Mouse (Mus musculus) NIH3T3 (cell line): ENCODE data around the gene Plvap.

Experiments
- DNase-seq: peaks from one replicate; pipeline ENCODE4 v3.0.0-alpha.2; 2012; ENCODE audit warnings: low read depth

Gene Plvap

DNA sequence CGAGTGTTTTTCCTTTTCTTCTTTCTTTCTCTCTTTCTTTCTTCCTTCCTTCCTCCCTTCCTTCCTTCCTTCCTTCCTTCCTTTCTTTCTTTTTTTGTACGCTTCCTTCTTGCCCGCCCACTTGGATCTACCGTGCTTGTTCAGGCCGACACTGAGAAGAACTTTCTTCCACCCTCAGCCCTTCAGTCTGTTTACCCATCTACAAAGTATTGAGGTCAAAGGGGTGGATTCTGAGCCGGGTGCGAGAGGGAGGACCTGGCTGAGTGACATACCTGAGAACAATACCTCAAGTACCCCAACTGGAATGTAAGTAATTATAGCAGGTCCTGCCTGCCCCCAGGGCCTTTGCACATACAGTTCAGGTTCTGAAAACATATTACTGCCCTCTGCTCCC lies 25.4 kb downstream of the Plvap start:
- DNase-seq, result no peak

DNA sequence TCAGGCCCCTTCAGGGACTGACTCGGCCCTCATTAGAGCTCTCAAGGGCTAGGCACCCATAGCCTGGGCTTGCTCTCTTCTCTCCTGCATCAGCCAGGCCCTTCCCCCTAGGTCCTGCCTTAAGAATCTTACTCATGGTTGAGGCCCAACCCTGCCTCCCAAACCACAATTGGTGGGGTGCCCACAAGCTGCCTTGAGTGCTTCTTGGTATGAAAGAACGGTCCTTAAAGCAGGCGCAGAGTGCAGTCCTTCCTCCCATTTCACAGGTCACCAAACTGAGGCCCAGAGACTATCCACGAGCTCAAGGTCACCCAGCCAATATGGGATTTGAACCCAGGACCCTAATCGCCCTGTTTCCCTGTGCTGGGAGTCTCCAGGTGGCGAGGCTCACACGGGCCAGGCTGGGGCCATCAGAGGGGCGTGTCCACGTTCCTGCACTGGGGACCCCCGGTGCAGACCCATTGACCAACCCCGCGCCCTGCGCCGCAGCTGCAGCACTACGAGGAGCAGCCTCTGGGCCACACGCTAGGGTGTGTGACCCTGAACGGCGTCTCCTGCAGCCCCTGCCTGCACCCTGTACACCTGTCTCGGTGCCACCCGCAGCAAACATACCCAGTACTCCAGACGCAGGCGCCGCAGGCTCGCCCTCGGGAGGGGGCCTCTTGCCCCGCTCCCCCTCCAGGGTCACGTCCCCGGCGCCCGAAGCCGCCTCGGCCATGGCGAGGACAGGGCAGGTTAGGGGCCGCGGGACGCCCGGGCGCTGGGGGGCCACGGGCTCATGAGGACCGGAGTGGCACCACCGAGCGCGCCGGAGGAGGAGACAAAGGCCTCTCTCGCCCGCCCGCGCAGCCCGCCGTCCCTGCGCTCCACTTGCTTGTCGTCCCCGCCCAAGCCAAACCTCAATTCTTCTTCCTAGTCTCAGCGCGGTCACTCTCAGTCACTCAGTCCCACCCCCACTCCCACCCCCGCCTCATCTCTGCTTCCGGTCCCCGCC lies 26.1 kb downstream of the Plvap start, which contains the start of gene Ano8:
TSS of gene Ano8 (minus strand) at position 822 of the 994 bp plus-strand sequence.
- peak; percentile 94 for DNase-seq

DNA sequence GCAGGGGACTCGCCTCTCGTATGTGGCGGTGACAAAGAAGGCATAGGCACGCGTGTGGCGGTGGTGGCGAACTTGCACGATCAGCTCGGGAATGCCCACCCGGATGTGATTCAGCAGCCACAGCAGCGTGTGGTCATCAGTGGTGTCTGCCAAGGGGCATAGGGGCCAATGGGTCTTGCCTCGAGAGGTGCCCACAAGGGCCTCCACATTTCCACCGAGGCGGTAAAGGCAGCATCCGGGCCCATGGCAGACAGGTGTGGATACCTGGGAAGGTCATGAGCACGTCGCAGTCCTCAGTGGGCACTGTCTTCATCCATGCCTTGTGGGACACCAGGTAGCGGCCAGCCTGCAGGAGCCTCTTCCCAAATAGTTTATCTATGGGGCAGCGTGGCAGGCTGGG lies 26.8 kb downstream of the Plvap start:
- DNase-seq, result no peak

- peak; percentile 67 for DNase-seq
Observed at GRCm38 (mm10) chr8:71483932-71484331, 27.6 kb downstream of the Plvap start.

- DNase-seq, result no peak
Observed at GRCm38 (mm10) chr8:71478943-71479342, 32.6 kb downstream of the Plvap start.

- peak; percentile 62 for DNase-seq
Observed at GRCm38 (mm10) chr8:71477196-71477845, 34.2 kb downstream of the Plvap start.

DNA sequence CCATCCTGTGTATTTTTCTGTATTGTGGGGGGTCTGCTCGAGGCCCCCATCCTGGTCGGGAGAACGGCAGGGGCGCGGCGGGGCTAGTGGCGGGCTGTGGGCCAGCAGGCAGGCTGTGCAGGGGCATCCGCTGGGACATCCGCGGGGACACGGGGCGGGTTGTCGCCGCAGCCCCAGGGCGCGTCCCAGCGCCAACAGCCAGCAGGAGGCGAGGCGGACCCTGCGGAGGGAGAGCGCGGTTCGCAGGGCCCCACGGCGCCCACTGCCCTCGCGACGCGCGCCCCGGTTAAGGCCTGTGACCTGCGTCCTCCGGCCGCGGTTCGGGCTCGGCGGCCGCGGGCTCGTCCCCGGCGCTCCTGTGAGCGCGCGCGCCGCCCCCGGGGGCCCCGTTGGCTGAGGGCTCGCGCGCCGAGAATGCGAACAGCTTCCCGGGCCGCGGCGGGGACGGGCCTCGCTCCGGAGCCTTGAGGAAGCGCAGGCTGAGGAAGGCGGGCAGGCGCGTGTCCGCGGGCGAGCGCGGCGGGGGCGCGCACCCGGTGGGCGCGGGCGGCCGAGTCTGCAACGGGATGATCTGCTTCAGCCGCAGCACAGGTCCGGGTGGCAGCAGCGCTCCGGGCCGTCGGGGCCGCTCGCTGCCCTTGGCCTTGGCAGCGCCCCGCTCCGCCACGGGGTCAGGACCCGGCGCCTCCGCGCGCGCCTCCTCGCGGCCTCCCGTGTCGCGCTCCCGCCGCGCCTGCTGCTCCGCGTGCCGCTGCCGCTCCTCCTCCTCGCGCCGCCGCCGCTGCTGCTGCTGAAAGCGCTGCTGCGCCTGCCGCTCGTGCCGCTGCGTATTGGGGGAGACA lies 35.2 kb downstream of the Plvap start:
- peak; percentile 94 for DNase-seq

GRCm38 (mm10) chr8:71475702-71476075 lies 35.9 kb downstream of the Plvap start:
- peak; percentile 33 for DNase-seq

GRCm38 (mm10) chr8:71474785-71475701 lies 36.5 kb downstream of the Plvap start:
- no peak for DNase-seq

- DNase-seq, result no peak
Observed at GRCm38 (mm10) chr8:71474344-71474743, 37.2 kb downstream of the Plvap start.

GRCm38 (mm10) chr8:71472601-71473386 lies 38.8 kb downstream of the Plvap start:
- peak; percentile 31 for DNase-seq

GRCm38 (mm10) chr8:71471861-71472260 lies 39.7 kb downstream of the Plvap start:
- DNase-seq, result no peak

DNA sequence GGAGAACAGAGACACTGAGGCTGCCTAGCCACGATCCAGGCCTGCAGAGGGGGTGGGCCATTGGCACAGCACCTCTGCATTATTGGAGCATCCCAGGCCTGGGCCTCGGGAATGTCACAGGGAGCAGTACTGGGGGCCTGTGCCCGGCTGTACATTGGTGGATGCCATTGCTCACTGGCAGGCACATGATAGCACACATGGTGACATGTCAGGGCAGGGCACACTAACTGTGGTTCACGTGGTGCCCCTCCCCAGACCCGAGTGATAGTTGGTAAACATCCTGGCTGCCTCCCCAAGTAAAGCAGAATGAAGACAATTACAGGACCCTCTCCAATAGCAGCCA lies 40.7 kb downstream of the Plvap start:
- no peak for DNase-seq

DNA sequence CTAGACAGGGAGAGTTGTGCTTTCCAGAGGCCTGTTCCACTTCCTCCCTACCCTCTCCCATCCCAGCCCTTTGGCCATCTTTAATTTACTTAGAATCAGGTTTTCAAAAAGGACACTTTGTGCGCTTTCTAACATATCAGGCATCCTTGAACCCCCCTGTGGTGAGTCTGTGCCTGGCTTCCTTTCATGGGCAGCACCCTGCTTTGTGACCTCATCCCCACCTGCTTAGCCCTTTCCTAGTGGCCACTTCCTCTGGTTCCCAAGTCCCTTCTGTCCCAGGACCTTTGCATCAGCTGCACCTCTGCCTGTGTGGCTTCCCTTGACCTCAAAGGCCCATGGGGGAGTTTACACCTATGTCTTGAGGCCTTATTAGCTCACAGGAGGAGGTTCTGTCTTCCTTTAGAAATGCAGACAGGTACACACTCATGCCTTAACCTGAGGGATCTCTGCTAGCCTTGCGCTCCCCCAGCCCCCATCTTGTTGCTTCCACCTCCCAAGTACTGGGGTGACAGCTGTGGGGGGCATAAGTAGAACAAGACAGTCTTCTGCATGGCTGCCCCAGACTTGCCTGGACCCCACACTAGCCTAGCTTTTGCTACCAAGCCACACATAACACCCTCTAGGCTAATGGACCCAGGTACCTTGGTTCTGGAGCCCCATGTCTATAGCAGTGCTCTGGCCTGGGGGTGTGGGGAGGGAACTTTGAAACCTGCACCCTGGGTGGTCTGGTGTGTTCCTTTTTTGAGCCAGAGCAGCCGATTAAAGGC lies 41.2 kb downstream of the Plvap start:
- DNase-seq, result no peak

DNA sequence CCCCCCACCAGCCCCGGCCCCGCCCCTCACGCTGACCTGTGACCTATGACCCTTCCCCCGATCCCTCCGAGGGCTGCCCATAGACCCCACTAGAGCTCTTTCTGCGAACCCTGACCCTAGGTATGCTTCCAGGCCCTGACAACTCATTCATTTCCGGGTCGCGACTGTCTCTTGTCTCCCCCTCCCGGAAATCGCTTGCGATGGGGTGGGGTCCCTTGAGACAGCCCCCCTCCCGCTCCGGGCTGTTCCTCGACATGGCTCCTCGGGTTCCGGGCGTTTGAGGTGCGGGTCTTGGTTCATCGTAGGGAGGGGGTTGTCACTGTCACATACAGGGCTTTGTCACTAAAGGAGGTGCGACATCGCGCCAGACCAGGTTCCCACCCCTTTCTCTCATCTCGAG lies 42.1 kb downstream of the Plvap start:
- DNase-seq, result peak; percentile 64

DNA sequence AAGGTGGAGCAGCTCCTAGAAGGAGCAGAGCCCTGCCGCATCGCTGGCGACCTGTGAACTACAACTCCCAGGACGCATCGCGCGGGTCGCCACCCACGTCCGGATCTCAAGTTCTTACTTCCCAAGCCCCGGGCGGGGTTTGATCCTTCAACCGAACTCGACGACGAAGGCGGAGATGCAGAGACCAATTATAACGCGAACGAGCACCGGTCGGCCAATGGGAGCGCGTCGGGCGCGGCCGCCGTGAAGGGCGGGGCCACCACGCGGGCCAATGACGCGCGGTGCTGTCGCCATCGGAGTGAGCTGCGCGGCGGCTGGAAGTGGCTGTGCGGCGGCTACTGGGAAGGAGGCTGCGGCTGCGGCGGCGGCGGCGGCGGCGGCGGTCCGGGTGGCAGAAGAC lies 42.6 kb downstream of the Plvap start, which contains the start of gene Dda1:
TSS of gene Dda1 (plus strand) at position 284 of the 400 bp plus-strand sequence.
- DNase-seq, result peak; percentile 99

DNA sequence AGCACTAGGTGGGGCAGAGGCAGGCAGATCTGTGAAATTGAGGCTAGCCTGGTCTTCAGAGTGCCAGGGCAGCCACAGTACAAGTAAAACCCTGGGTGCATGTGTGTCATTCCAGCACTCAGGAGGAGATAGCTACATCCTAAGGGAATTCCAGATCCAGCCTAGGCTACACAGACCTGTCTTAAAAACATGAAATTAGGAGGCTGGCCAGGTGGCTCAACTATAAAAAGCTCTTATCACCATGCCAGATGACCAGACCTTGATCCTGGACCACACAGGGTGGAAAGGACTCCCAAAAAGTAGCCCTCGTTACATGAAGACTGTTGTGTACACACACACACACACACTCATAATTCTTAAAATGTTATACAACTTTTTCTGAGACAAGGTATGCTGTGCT lies 43.6 kb downstream of the Plvap start:
- DNase-seq, result no peak

DNA sequence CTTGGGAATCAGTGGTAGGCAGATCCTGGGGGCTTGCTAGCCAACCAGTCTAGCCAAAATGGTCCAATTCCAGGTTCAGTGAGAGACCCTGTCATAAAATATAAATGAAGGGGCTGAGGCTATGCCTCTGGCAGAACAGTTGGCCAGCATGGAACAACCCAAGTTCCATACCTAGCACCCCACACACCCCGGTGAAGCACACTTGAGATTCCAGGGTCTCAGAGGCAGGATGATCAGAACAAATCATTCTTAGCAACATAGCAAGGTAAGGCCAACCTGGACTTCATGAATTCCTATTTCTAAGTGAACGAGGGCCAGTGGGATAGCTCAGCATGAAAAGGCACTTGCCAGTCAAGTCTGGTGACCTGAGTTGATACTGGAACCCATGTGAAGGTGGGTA lies 44.4 kb downstream of the Plvap start:
- DNase-seq, result no peak

DNA sequence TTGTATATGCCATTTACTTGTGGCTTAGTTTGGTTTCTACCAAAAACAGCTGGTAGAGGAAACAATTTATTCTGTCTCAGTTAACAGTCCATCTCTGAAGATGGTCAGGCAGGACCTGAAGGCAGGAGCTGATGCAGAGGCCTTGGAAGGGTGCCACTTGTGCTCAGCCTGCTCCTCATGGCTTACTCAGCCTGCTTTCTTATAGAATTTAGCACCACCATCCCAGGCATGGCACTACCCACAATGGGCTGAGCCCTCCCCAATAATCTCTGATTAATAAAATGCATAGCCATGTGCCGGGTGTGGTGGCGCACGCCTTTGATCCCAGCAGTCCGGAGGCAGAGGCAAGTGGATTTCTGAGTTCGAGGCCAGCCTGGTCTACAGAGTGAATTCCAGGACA lies 45.4 kb downstream of the Plvap start:
- no peak for DNase-seq

GRCm38 (mm10) chr8:71465733-71466132 lies 45.8 kb downstream of the Plvap start:
- DNase-seq, result no peak
